15 mouse cellular contexts compared by ENCODE assay signal in the genomic region with DNA sequence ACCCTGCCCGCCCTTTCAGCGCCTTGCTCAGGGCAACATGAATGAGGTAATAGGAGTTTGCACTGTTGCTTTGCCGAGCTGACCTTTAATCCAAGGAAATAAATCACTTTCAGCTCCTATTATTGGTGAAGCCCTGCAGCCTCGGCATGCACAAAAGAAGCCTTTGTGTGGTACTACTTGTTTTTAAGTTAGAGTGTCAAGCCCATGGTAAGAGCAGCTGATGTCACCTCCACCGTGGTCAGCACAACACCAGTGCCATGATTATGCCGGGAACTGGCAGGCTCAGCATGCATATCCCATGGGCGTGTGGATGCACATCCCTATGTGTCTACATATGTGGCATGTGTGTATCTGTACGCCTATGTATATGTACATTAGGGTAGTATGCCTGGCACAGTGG. TPM values are rescaled to one million over a fixed set of nuclear protein-coding genes. Genes with fewer than 3 reads are reported as not detected.
DNase-seq lines count a peak whose midpoint lies in the region; ATAC-seq and TF ChIP-seq lines count a peak whose summit lies in the region.
"Had no signal": no experiment of that assay in that cellular context is flagged by ENCODE, and none has a peak within 500 bp of the region (broad histone marks: within the 10 kb centered on the region; RNA-seq: fewer than 3 reads in every experiment).

No protein-coding gene starts in this region.

- intact Hi-C loops in left cerebral cortex, adult 2 months (cut with DNase I) = loop anchor here (1.0 to 2.0 kb wide), 2 partner anchors 17 to 79 kb away; no protein-coding TSS in a partner anchor
- intact Hi-C loops in left cerebral cortex, postnatal 36 days (cut with DNase I) = no loop called here

- H3K36me3 ChIP-seq in neural tube, embryonic 13.5 days = peaks cover 13% of the 10 kb centered on the region; the same call in 1 of the 2 replicates

- ATAC-seq in neural tube, embryonic 13.5 days (ENCODE audit: low read depth) = no peak
- no peak for ATAC-seq in erythroid progenitor cell, adult 5-6 weeks (replicated peaks; ENCODE audit: low FRiP score, poor library complexity, severe bottlenecking)

- no peaks in the 10 kb centered on the region for H3K27me3 ChIP-seq in neural tube, embryonic 13.5 days
- H3K27me3 ChIP-seq: CH12.LX; limb, embryonic 13.5 days had no signal

- no peak for TF ChIP-seq CTCF in left cerebral cortex, adult 2 months (IDR thresholded peaks at IDR 0.05)

- H3K4me3 ChIP-seq in left cerebral cortex, adult 2 months = no peak overlapping the region
- H3K4me3 ChIP-seq in neural tube, embryonic 13.5 days = no peak overlapping the region
- H3K4me3 ChIP-seq: limb, embryonic 13.5 days had no signal

- H3K4me1 ChIP-seq in neural tube, embryonic 13.5 days (replicated peaks) = peaks cover 44% of the 10 kb centered on the region

- H3K9me3 ChIP-seq in neural tube, embryonic 13.5 days = no peaks in the 10 kb centered on the region
- H3K9me3 ChIP-seq: limb, embryonic 13.5 days had no signal

- peak overlapping the region; percentile 86 for H3K27ac ChIP-seq in left cerebral cortex, adult 2 months
- H3K27ac ChIP-seq in neural tube, embryonic 13.5 days (replicated peaks) = peak overlapping the region; percentile 38
- H3K27ac ChIP-seq: limb, embryonic 13.5 days had no signal

- H3K4me2 ChIP-seq in neural tube, embryonic 13.5 days = no peak overlapping the region
- H3K4me2 ChIP-seq: limb, embryonic 13.5 days had no signal

- DNase-seq in embryo, embryonic 10 days (ENCODE audit: low spot score) = peak; percentile 79
- DNase-seq in embryo, embryonic 9.5 days (ENCODE audit: extremely low spot score) = no peak
- DNase-seq in left cerebral cortex, adult 2 months (ENCODE audit: extremely low spot score in 1 of 2, low spot score in 2 of 2) = no peak
- DNase-seq in left cerebral cortex, adult 11 months (ENCODE audit: low spot score) = no peak
- peak; percentile 61 for DNase-seq in hindlimb bud, embryonic 11.5 days (ENCODE audit: extremely low spot score, low read depth, low spot score)
- DNase-seq in left cerebral cortex, postnatal 36 days (ENCODE audit: low spot score in 2 of 2) = no peak
- DNase-seq: cerebellum, adult 11-12 months; lung, postnatal 4 days; midbrain, embryonic 14.5 days; spleen, adult 18-20 months; thymus, postnatal 36 days had no signal

- H3K9ac ChIP-seq in neural tube, embryonic 13.5 days = no peak overlapping the region
- H3K9ac ChIP-seq: limb, embryonic 13.5 days had no signal

- WGBS in neural tube, embryonic 13.5 days = 13% methylated on average over 8 of the region's 8 CpGs

RNA-seq across cellular contexts. Expression of a gene that starts 56.5 kb away (rescaled TPM):
- total RNA-seq in left cerebral cortex, adult 2 months (2021) = 10 to 100 TPM; 22.0 to 25.4 TPM
- polyA plus RNA-seq in neural tube, embryonic 13.5 days (2015; fragmentation: Nextera tagmentation; extraction: Ambion mirVana) = 24.9 and 26.2 TPM in 2 replicates
- total RNA-seq in left cerebral cortex, postnatal 36 days (2021) = 10 to 100 TPM; 22.1 to 26.7 TPM
- total RNA-seq in erythroid progenitor cell, adult 5-6 weeks (2015; ENCODE audit: low replicate concordance) = 2.9 and 3.4 TPM in 2 replicates
- 0.53 and 4.9 TPM in 2 replicates for total RNA-seq in erythroid progenitor cell, adult 5-6 weeks (2017; ENCODE audit: low replicate concordance)

Comparison
In these comparisons a context has a peak if more than half of its experiments do, and no peak if none do; other contexts are left out.
1. DNase-seq: peak in embryo, embryonic 10 days (single experiment) and hindlimb bud, embryonic 11.5 days (single experiment); none in embryo, embryonic 9.5 days (single experiment), left cerebral cortex, adult 2 months (0 of 2), left cerebral cortex, adult 11 months (single experiment) and left cerebral cortex, postnatal 36 days (0 of 2).